Mouse (Mus musculus): ENCODE measurements at regions not wholly inside any gene's neighbourhood (a gene's known extent, or its start where the extent isn't known, plus 50 kb on each side); places are given as distances from the start of the nearest gene placed in this dataset.
A peak's percentile ranks its signal among the peaks of the same experiment; 100 is the strongest.

- no peak for DNase-seq (ENCODE audit: inconsistent ontology term)
Observed at GRCm38 (mm10) chr5:55885658-55886312, 1832.0 kb upstream of the Pcdh7 start.

GRCm38 (mm10) chr5:55891729-55892308 is 1825.9 kb upstream of the Pcdh7 start:
- DNase-seq (ENCODE audit: inconsistent ontology term), result no peak

GRCm38 (mm10) chr5:55941494-55941893 is 1776.3 kb upstream of the Pcdh7 start:
- DNase-seq (ENCODE audit: inconsistent ontology term), result peak; percentile 2

GRCm38 (mm10) chr5:55976505-55976904 is 1741.3 kb upstream of the Pcdh7 start:
- no peak for DNase-seq (ENCODE audit: inconsistent ontology term)

GRCm38 (mm10) chr5:56007861-56008260 is 1709.9 kb upstream of the Pcdh7 start:
- DNase-seq (ENCODE audit: inconsistent ontology term), result no peak

- DNase-seq (ENCODE audit: inconsistent ontology term), result no peak
Observed at GRCm38 (mm10) chr5:56020463-56020862, 1697.3 kb upstream of the Pcdh7 start.
